Mouse (Mus musculus) limb, embryonic 14.5 days (tissue): ENCODE results near the gene Nup43. TPM values are rescaled to one million over a fixed set of nuclear protein-coding genes. Genes with fewer than 3 reads are reported as not detected.
A peak's percentile ranks its signal among the peaks of the same experiment; 100 is the strongest.

Experiments used
- ATAC-seq: fragments of 200-750 bp; cut with Nextera tagmentation; 2 replicates; pipeline ENCODE4 v1.8.0; 2017; ENCODE audit warnings: low read depth, moderate number of reproducible peaks, moderate TSS enrichment; ENCODE audit not compliant: low FRiP score
- DNase-seq: peaks from one replicate; pipeline ENCODE4 v3.0.0-alpha.2; 2015; ENCODE audit warnings: low spot score
- H3K27ac ChIP-seq: fragments of 300-500 bp; sonication (generic); replicated peaks from 2 replicates; pipeline ENCODE4 v1.5.1; 2014; ENCODE audit warnings: low read depth, mild to moderate bottlenecking, low read length, moderate library complexity, mixed read lengths
- H3K27me3 ChIP-seq: fragments of 300-500 bp; sonication (generic); 2 replicates; pipeline ENCODE4 v1.6.1; 2014; ENCODE audit warnings: low read length, mixed read lengths; ENCODE audit not compliant: control insufficient read depth, insufficient read depth
- H3K36me3 ChIP-seq: fragments of 300-500 bp; sonication (generic); 2 replicates; pipeline ENCODE4 v1.6.1; 2014; ENCODE audit warnings: mild to moderate bottlenecking, low read length, moderate library complexity, mixed read lengths; ENCODE audit not compliant: control insufficient read depth, insufficient read depth
- H3K4me1 ChIP-seq: fragments of 300-500 bp; sonication (generic); 2 replicates; pipeline ENCODE4 v1.6.1; 2014; ENCODE audit warnings: antibody characterized with exemption, low read length, mixed read lengths; ENCODE audit not compliant: control insufficient read depth, insufficient read depth
- H3K4me2 ChIP-seq: fragments of 300-500 bp; sonication (generic); replicated peaks from 2 replicates; pipeline ENCODE4 v1.6.1; 2014; ENCODE audit warnings: low read depth, mild to moderate bottlenecking, low read length, moderate library complexity; ENCODE audit not compliant: severe bottlenecking
- H3K4me3 ChIP-seq: fragments of 300-500 bp; sonication (generic); replicated peaks from 2 replicates; pipeline ENCODE4 v1.5.1; 2014; ENCODE audit warnings: low read length
- H3K9ac ChIP-seq: fragments of 300-500 bp; sonication (generic); 2 replicates; pipeline ENCODE4 v1.6.1; 2014; ENCODE audit warnings: mild to moderate bottlenecking, low read depth, low read length, moderate library complexity; ENCODE audit not compliant: severe bottlenecking
- H3K9me3 ChIP-seq: fragments of 300-500 bp; sonication (generic); 2 replicates; pipeline ENCODE4 v1.6.1; 2016; ENCODE audit warnings: low read length; ENCODE audit not compliant: control insufficient read depth
- POLR2A ChIP-seq: fragments of 200-500 bp; IDR thresholded peaks from 2 replicates; pipeline ENCODE4 v1.8.0; 2012; ENCODE audit warnings: inconsistent platforms, mild to moderate bottlenecking, moderate library complexity, borderline replicate concordance; ENCODE audit not compliant: insufficient read depth, insufficient read length; ENCODE audit errors: extremely low read depth
- WGBS: fragments of 180-500 bp; shearing (Covaris S2); extraction: QIAGEN DNeasy Blood & Tissue Kit; methylation state at CpG from one replicate; pipeline ENCODE4 v1.1.7; 2014; 5-methylcytosine and 5-hydroxymethylcytosine counted together
- polyA plus RNA-seq, 2 experiments: library from polyadenylated mRNA; depleted of rRNA in 1 of 2; stranded (reverse) in 1 of 2; unstranded in 1 of 2; fragments of >200 nt; fragmentation: Nextera tagmentation in 1 of 2; extraction: Ambion mirVana in 1 of 2; gene quantifications; 2 replicates each; pipeline versions ENCODE4 v1.2.1 to v1.2.3; 2012 to 2014

Gene Nup43
- polyA plus RNA-seq, 2 experiments = 36.8 to 49.1 TPM

DNA sequence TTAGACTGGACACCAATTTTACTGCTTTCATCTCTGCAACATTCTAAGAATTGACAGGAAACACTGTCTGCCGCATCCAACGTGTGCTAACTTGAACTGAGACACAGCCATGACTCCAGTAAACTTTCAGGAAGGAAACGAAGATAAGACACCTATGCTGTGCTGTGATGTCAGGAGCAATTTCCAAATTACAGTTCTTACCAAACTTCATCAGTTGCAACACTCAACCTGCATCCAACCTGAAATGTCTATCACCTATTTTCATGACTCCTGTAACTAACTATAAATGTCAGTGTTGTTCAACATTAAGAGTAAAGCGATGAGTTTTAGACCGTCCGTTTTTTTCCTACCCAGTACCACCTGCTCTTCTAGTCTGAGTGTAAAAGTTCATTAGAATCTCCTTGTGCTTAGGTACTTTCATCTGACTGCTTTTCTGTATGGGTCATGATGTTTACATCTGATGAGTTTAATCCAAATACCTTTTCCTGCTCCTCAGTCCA is 3.2 kb upstream of the Nup43 start:
- Histone ChIP-seq H3K4me3 (peak overlapping the region; percentile 76), H3K36me3 (0 out of 2 replicates have a peak, but pooled peaks cover under 1% of the 10 kb centered on the region), H3K27me3 (no peaks in the 10 kb centered on the region), H3K9ac (peak overlapping the region; percentile 85; the same call in 1 of the 2 replicates), H3K4me2 (peak overlapping the region; percentile 92), H3K27ac (peak overlapping the region; percentile 82; the same call in 1 of the 2 replicates), H3K4me1 (peaks cover 9% of the 10 kb centered on the region), H3K9me3 (no peaks in the 10 kb centered on the region)
- DNase-seq = no peak
- TF ChIP-seq POLR2A = no peak
- ATAC-seq = no peak
- 59% methylated on average over 6 of the region's 6 CpGs for WGBS

DNA sequence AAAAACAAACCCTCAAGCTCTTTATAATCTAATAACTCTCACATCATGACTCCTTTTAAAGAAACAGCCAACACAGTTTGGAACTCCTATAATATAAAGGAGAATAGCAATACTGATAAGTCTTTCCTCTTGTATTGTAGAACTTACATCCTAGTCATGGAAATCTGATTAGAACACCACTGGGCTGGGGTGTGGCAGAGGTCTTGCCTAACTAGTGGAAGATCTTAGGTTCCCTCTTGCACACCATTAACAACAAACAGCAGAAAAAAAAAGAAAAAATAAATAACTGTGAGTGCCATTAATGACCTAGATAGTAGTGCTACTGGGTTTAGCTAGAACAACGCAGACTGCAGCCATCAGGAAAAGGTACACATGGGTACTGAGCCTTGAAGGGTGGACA is 2.4 kb upstream of the Nup43 start:
- no peak for ATAC-seq
- Histone ChIP-seq H3K27me3 (no peaks in the 10 kb centered on the region), H3K27ac (no peak overlapping the region), H3K9ac (no peak overlapping the region), H3K9me3 (no peaks in the 10 kb centered on the region), H3K4me2 (no peak overlapping the region), H3K4me1 (peaks cover 9% of the 10 kb centered on the region), H3K36me3 (peaks cover 6% of the 10 kb centered on the region), H3K4me3 (no peak overlapping the region)
- TF ChIP-seq POLR2A = no peak
- 89% methylated on average over 1 of the region's 1 CpGs for WGBS
- no peak for DNase-seq

DNA sequence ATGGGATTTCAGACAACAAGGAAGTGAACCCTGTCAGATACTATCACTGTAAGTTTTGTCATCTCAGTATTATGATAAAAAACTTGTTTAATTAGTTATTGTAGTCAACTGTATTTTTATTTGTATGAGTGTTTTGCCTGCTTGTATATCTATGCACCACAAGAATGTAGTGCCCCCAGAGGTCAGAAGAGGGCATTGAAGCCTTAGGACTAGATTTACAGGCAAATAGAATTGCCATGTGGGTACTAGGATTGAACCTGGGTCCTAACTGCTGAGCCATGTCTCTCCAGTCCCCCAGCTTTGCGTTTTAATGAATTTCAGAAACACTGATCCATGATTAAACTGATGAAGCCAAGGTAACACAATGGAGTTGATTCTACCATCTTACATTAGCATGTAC is 6.4 kb downstream of the Nup43 start:
- no peaks in the 10 kb centered on the region for H3K4me1 ChIP-seq
- no peak overlapping the region for H3K4me3 ChIP-seq
- peaks cover 73% of the 10 kb centered on the region for H3K36me3 ChIP-seq
- H3K9me3 ChIP-seq = no peaks in the 10 kb centered on the region
- no peak overlapping the region for H3K9ac ChIP-seq
- H3K4me2 ChIP-seq = no peak overlapping the region
- no peak for ATAC-seq
- TF ChIP-seq POLR2A = no peak
- 66% methylated on average over 1 of the region's 1 CpGs for WGBS
- no peak for DNase-seq
- no peak overlapping the region for H3K27ac ChIP-seq
- no peaks in the 10 kb centered on the region for H3K27me3 ChIP-seq

DNA sequence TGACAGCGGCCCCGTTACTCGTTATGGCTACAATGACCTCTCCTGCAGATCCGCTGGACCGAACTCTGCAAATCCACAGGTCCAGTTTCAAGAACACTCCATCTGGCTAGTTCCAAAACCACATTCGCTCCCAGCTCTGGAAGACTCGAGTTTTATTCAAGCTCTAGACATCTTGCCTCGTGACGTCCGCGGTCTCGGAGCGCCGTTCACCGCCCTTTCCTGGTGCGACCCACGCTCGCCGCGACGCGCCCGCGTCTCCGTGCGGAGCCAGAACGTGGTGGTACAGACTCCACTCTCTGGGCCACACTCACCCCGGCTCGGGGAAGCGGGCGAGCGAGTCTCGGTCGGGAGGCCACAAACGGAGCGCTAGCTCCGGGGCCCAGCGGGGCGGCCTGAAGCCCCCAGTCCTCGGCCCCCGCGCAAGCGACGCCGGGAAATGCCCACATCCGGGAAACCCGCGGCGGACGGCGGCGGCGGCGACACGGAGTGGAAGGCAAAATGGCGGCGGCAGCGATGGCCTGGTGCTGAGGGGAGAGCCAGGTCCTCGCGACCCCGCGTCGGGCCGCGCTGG is 13.5 kb downstream of the Nup43 start, which contains the start of the genes Pcmt1 and Lats1:
Pcmt1 (minus strand) TSS at position 406 of the 571 bp plus-strand sequence.
Lats1 (plus strand) TSS at position 484 of the 571 bp plus-strand sequence.
- DNase-seq (peak; percentile 81), ATAC-seq (peak; percentile 91)
- Histone ChIP-seq H3K27me3 (no peaks in the 10 kb centered on the region), H3K4me3 (peak within 1 kb of the TSS; percentile 97), H3K36me3 (peaks cover 37% of the 10 kb centered on the region), H3K4me2 (peak within 1 kb of the TSS; percentile 65), H3K27ac (peak within 1 kb of the TSS; percentile 98), H3K4me1 (peaks cover 21% of the 10 kb centered on the region), H3K9me3 (no peaks in the 10 kb centered on the region), H3K9ac (peak within 1 kb of the TSS; percentile 100)
- under 1% methylated on average over 41 of the region's 65 CpGs for WGBS
- peak; percentile 83; the same call in 1 of the 2 replicates for TF ChIP-seq POLR2A

DNA sequence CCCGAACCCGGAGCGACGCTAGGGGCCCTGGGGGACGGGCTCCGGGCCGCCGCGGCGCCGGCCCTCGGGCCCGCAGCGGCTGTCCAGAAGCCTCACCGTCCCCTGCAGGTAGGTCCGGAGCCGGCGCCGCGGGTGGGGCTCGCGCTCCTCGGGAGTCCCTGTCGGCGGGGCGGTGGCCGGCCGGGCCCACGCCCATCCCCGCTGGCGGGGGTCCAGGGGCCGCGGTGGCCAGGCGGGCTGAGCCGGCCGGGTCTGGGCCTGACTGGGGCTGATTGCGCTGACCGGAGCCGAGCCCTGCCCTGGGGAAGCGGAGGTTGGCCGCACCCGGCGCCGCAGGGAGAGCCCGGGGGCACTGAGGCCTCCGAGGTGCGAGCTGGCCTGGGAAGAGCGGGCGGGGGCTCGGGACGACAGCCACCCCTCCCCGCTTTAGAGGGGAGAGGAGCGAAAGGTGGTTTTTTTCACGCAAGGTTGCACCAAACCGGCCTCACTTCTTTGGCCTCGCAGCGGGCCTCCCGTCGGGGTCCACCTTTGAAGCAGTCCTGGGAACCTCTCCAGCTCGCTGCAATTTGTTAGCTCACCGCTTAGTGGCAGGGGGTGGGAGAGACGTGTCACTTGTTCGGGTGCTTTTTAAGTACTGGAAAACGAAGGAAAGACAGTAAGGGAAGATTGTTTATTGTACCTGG is 14.2 kb downstream of the Nup43 start:
- no peak for TF ChIP-seq POLR2A

More for the DNA sequence above, 14.2 kb downstream of the Nup43 start:
- H3K4me1 ChIP-seq = peaks cover 21% of the 10 kb centered on the region
- ATAC-seq = peak; percentile 80
- no peaks in the 10 kb centered on the region for H3K27me3 ChIP-seq
- H3K27ac ChIP-seq = peak overlapping the region; percentile 98
- peak overlapping the region; percentile 97 for H3K4me3 ChIP-seq
- peak; percentile 77 for DNase-seq
- under 1% methylated on average over 39 of the region's 64 CpGs for WGBS
- H3K4me2 ChIP-seq = peak overlapping the region; percentile 65
- H3K36me3 ChIP-seq = peaks cover 30% of the 10 kb centered on the region
- H3K9ac ChIP-seq = peak overlapping the region; percentile 100
- H3K9me3 ChIP-seq = no peaks in the 10 kb centered on the region
